Mouse (Mus musculus) cerebellum, adult 11 months (tissue): ENCODE measurements around the gene Sectm1a.
A peak's percentile ranks its signal among the peaks of the same experiment; 100 is the strongest.

Experiments used
- DNase-seq: peaks from one replicate; pipeline ENCODE4 v3.0.0; 2022

Sectm1a gene

GRCm38 (mm10) chr11:121042480-121042879, 38.5 kb downstream of the Sectm1a start:
- no peak for DNase-seq

- no peak for DNase-seq
Measured at GRCm38 (mm10) chr11:121041636-121042035, 39.4 kb downstream of the Sectm1a start.

DNA sequence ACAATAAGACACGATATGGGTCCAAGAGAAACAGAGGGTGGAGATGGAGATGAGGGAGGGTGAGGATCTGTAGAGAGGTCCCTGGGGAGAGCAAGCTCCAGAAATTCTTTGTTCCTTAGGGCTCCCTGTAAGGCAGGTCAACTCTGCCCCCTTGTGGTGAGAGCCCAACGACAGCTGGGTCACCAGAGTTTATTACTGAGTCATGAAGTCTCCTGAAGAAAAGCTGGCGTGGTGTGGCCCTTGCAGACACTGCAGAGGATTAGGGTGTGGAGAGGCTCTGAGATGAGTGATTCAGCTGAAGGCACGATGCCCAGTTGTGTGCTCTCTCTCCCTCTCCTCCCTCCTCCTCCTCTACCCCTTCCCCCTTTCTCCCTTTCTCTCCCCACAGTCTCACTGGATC, 39.8 kb downstream of the Sectm1a start:
- DNase-seq = peak; percentile 59

- no peak for DNase-seq
Measured at GRCm38 (mm10) chr11:121039302-121039701, 41.7 kb downstream of the Sectm1a start, which contains the start of gene Cd7. Gene Cd7 (minus strand): TSS chr11:121039418.

GRCm38 (mm10) chr11:121038366-121039240, 42.4 kb downstream of the Sectm1a start:
- DNase-seq = no peak

- no peak for DNase-seq
Measured at GRCm38 (mm10) chr11:121033118-121033517, 47.9 kb downstream of the Sectm1a start.

DNA sequence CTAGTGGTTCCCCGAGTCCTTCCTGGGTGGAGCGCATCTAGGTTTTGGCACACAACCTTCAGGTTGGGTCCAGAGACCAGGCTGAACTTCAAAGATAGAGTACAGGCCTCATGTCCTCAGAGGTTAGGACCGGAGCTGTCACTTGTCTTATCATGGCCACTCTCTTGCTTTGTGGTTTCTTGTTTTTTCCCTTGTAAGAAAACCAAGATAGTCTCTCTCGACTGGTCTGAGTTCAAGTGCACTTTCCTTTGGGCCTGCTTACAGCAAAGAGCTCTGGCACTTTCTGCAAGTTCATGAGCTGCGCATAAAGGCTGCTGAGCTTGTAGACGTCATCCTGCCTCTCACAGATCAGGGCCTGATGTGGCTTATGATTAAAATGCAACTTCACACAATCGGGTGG, 53.8 kb downstream of the Sectm1a start:
- no peak for DNase-seq

GRCm38 (mm10) chr11:121024163-121024562, 56.9 kb downstream of the Sectm1a start:
- DNase-seq = no peak

DNA sequence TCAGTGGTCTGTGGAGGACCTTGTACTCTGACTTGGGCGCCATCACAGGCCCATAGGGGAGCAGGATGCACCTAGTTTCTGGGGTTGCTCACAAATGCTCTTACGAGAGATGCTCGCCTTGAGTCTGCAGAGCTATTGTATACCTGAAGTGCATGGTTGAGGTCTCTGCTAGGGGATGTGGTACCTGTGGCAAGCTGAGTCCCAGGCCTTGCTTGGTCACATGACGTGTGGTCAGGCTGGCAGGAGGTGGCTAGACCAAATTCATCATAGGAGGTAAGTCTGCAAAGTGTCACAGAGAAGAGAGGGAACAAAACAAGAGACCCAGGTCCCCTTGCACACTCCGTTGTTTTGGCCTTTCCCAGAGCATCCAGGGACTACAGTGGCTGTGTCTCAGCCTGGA, 61.5 kb downstream of the Sectm1a start:
- DNase-seq = no peak

GRCm38 (mm10) chr11:121017703-121018102, 63.3 kb downstream of the Sectm1a start:
- no peak for DNase-seq
